Mouse (Mus musculus): ENCODE measurements around the gene Man1b1.

DNA sequence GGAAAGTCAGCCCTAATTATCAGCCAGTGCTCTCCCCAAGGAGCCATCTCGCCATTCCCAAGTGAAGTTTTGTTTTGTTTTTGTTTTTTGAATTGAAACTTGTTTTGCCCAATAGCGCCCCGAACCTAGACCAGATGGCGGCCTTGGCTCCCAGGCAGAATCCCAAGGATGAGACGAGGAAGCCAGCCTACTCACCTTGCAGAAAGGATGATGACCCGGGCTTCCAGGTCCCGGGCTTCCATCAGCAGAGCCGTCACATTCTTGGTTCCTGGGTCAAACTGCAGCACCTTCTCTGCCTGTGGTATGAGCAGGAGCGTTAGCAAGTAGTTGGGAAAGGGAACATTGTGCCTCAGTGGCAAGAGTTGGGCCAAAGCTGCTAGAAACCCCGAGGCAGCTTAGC lies 22.0 kb upstream of the Man1b1 start:
- no peak for TF ChIP-seq CTCF (IDR thresholded peaks at IDR 0.05; ENCODE audit: low read depth)
- TF ChIP-seq EP300 (IDR thresholded peaks at IDR 0.05; ENCODE audit: low read depth): no peak
